Mouse (Mus musculus): ENCODE data around the gene Col2a1. TPM values are rescaled to one million over a fixed set of nuclear protein-coding genes. Genes with fewer than 3 reads are reported as not detected.

Col2a1 gene
- total RNA-seq, 1 experiment from 2014 or later: 0.09 TPM

- no peak for ATAC-seq (replicated peaks; ENCODE audit: low read depth, poor library complexity, severe bottlenecking)
Measured at GRCm38 (mm10) chr15:98004740-98005159, 255 bp upstream of the Col2a1 start.

GRCm38 (mm10) chr15:98002991-98003821 lies 1.3 kb downstream of the Col2a1 start:
- no peak for ATAC-seq (replicated peaks; ENCODE audit: low read depth, poor library complexity, severe bottlenecking)

DNA sequence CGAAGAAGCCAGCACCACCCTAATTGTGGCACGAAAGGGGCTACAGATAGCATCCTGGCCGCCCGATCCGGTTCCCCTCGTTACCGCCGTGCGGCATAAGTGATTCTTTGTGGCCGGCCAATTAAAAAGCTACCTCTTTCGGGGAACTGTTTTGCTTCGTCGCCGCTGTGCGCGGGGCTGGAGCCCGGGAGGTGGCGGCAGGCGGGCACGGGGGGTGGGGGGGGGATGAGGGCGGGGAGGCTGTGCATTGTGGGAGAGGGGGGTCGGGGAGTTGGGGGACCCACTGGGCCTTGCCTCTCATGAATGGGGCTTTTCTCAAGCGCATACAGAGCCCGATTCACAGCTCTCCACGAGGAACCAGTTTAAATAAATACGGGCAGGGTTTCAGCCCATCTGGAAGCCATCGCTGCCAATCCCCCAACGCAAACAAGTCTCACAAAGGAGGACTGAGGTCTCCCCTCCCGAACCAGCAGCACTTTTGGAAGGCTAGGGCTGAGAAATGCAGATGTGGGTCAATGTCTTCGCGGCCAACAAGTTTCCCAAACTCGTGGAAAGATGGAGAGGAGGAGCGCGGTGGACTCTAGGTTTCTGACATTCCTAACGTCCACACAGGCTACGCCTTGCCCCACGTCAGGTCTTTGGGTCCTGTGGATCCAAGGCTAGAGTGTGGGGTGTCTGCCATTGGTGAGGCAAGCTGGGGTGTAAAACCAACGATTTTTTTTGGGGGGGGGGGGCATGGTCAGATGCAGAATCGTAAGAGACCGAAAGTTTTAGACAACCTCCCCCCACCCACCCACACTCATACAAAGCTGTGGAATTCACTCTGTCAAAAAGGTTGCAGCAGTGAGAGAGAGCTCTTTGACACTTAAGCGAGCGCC lies 2.1 kb downstream of the Col2a1 start:
- ATAC-seq (replicated peaks; ENCODE audit: low read depth, poor library complexity, severe bottlenecking): 0 out of 2 replicates have a peak, but pooled peaks have one; percentile 9

- ATAC-seq (replicated peaks; ENCODE audit: low read depth, poor library complexity, severe bottlenecking): 0 out of 2 replicates have a peak, but pooled peaks have one; percentile 6
Measured at GRCm38 (mm10) chr15:98001321-98002112, 3.0 kb downstream of the Col2a1 start.

GRCm38 (mm10) chr15:97999991-98000390 lies 4.5 kb downstream of the Col2a1 start:
- no peak for ATAC-seq (replicated peaks; ENCODE audit: low read depth, poor library complexity, severe bottlenecking)

DNA sequence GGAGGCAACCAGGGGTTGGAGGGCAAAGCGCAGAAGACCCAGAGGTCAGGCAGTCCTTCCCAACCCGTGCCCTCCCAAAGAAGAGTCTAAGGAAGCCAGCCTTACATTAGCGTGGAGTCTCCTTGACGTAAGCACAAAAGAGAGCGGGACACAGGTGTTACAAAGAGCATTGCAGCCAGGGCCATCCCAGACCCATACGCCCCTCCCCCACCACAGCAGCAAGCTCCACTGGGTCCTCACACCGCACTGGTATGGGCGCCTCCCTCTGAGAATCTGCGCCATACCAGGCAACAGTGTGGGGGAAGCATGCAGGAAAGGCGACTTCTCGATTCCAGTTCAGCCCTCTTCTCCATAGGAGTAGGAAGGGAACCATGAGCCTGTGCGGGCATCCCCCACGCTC lies 4.9 kb downstream of the Col2a1 start:
- no peak for ATAC-seq (replicated peaks; ENCODE audit: low read depth, poor library complexity, severe bottlenecking)

DNA sequence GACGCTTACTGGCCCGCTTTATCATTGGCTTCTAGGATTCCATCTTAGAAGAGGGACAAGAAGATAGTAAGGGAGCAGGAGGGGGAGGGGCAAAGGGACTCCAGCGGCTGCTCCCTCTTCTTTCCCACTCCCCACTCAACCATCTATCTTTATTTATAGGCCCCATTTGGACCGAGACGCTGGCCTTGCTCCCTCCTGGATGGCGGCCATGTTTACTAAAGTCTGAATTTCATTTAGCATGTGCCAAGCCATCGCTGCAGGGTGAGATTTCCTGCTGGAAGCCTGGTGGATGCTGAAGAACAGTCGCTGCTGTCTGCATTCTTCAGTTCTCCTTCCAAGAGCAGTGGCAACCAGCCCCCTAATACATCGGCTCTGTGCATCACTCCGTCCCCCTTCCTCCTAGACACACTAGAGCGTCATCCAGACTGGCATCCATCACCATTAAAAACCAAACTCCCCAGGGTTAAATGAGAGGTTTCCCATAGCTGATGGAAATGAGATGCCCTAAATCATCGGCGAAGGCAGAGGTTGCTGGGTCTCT lies 7.7 kb downstream of the Col2a1 start:
- ATAC-seq (replicated peaks; ENCODE audit: low read depth, poor library complexity, severe bottlenecking): no peak

GRCm38 (mm10) chr15:97992712-97993286 lies 11.7 kb downstream of the Col2a1 start:
- ATAC-seq (replicated peaks; ENCODE audit: low read depth, poor library complexity, severe bottlenecking): peak; percentile 96

DNA sequence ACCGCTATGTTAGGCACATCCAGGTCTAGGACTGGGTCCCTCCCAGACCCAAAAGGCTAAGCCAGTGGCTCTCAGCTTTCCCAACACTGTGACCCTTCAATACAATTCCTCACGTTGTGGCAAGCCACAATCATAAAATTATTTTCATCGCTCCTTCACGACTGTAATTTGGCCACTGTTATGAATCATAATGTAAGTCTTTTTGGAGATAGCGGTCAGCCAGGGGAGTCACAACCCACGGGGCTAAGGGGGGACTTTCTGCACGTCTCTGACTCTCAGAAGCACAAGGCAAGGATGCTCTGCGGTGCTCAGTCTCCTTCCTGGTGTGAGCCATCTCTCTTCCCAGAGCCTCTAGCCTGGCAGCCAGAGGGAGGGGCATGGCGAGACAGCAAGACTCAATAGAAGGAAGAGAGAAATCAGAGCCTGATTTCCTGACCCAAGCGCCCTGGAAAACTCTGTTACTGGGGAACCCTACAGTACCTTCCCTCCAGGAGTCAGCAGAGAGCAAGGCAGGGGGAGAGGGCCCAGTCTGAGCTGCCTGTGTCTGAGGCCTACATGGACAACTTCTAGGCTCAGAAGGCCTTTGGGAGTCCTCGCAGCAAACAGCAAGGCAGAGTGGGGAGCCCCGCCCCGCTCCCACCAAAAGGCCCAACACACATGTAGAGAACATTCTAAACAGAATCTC lies 12.3 kb downstream of the Col2a1 start:
- ATAC-seq (replicated peaks; ENCODE audit: low read depth, poor library complexity, severe bottlenecking): peak; percentile 28

DNA sequence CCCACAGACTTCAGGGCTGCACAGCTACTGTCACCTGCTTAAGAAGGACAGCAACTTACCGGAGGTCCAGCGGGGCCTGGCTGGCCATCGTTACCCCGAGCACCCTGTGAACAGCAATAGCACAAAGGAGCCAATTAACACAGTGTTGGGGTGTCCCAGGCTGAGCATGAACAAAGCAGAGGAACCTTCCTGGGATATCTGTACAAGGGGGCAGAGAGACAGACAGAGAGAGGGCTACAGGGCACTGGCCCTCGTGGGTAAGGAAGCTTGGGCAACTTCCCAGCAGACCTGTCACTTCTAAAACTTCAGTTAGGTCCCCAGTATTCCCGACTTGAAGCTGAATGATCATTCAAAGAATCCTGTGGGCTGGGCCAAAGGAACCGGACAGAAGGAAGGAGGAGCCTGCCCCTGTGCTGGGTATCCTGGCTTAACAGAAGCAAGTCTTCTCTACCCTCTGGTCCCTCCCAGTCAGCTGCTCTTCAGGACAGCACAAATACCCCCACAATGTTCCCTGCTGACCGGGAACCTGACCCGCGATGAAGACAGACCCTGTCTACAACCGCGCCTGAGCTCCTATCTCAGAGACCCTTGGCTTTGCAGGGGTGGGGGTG lies 13.1 kb downstream of the Col2a1 start:
- ATAC-seq (replicated peaks; ENCODE audit: low read depth, poor library complexity, severe bottlenecking): no peak

DNA sequence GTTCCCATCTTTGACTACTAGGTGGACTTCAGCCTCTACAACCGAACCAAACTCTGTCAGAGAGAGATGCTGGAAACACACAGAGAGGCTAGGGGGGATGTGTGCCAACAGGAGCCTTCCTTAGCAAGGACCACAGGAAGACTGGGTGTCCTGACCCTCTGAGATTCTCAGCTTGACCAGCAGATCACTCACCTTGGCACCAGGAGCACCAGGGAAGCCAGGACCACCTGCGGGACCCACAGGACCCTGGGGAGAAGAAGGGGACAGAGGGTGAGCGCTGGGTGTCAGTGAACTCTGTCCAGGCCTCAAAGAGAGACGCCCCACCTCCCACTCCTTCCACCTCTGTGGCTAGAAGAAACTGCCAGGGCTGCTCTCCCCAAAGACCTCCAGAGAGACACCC lies 13.8 kb downstream of the Col2a1 start:
- no peak for ATAC-seq (replicated peaks; ENCODE audit: low read depth, poor library complexity, severe bottlenecking)

- no peak for ATAC-seq (replicated peaks; ENCODE audit: low read depth, poor library complexity, severe bottlenecking)
Measured at GRCm38 (mm10) chr15:97990124-97990523, 14.4 kb downstream of the Col2a1 start.

DNA sequence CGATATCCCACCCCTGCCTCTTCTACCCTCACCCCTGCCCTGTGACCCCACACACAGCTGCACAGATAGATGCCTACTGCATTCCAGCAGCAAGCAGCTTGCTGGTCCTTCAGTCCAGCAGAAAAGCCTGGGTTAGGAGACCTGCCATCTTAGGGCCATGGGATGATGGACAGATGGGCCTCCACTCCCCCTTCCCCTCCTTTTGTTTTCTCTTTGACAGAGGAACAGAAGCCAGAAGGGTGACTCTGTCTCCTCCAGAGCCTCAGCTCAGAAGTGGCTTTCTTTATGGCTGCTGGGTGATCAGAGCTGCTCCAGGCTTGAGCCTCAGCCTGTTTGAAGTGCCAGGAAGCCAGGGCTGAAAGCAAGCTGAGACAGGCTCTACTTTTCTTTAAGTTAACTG lies 15.0 kb downstream of the Col2a1 start:
- no peak for ATAC-seq (replicated peaks; ENCODE audit: low read depth, poor library complexity, severe bottlenecking)

- ATAC-seq (replicated peaks; ENCODE audit: low read depth, poor library complexity, severe bottlenecking): no peak
Measured at GRCm38 (mm10) chr15:97981560-97981959, 22.9 kb downstream of the Col2a1 start.

DNA sequence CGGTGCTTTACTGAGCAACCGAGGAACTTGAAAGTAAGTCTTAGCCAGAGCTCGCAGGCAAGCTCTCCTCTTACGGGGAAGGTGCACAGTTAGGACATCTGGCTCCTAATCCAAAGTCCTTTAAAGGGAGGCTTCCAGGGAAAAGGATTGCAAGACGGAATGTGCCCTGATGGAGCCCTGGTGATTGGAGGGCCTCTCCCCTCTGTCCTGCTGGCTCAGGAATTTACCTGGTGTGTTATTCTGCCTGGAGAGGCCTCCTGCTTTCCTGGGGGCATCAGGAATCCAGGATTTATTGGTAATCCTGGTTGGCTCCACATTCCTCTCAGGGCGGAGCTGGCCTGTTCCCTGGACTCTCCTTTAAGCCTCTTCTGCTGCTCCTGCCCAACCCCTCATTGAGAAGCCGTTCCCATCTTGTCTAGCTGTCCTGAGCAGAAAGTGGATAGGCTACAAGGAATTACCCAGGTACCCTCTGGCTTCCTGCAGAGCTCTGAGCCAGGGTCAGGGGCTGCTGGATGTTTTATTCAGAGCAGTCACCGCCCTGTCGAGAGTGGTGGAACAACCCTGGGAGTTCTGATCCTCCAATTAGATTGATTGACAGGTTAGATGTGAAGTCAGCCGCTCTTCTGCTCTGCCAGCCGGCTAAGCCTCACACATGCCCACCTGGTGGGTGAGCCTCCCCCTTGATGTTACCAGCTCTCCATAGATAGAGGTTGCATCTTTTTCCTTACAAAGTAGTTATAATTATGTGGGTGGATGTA lies 31.1 kb downstream of the Col2a1 start:
- ATAC-seq (replicated peaks; ENCODE audit: low read depth, poor library complexity, severe bottlenecking): no peak

GRCm38 (mm10) chr15:97972580-97972979 lies 31.9 kb downstream of the Col2a1 start:
- ATAC-seq (replicated peaks; ENCODE audit: low read depth, poor library complexity, severe bottlenecking): no peak

DNA sequence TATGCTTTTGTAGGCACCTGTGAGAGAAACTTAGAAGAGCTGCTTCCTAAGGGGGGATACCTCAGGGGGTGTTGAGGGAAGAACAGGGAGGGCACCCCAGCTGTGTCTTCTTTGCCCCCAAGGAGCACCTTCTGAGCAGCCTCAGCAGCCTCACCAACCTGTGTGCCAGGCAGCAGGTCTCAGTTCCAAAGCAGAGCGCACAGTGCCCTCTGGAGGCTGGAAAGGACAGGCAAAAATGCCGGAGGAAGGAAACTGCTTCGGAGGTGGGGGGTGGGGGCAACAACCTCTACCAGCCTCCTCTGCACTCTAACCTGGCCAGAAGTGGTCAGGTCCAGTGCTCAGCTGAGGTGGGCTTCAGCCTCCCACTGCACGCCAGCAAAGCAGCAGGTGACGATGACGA lies 34.2 kb downstream of the Col2a1 start:
- ATAC-seq (replicated peaks; ENCODE audit: low read depth, poor library complexity, severe bottlenecking): peak; percentile 71
